Mouse (Mus musculus) E14TG2a.4 (cell line): ENCODE measurements around the gene Focad.

Experiments used
- H3K27me3 ChIP-seq: 2 replicates; pipeline ENCODE4 v1.6.1; 2014; ENCODE audit warnings: low read length, control low read depth; ENCODE audit not compliant: insufficient read depth
- H3K36me3 ChIP-seq: 2 replicates; pipeline ENCODE4 v1.6.1; 2014; ENCODE audit warnings: low read length, control low read depth; ENCODE audit not compliant: insufficient read depth
- H3K4me1 ChIP-seq: replicated peaks from 2 replicates; pipeline ENCODE4 v1.6.1; 2014; ENCODE audit warnings: low read depth, low read length, control low read depth
- H3K4me3 ChIP-seq: replicated peaks from 2 replicates; pipeline ENCODE4 v1.5.1; 2014; ENCODE audit warnings: mild to moderate bottlenecking, low read length
- H3K9me3 ChIP-seq: 2 replicates; pipeline ENCODE4 v1.6.1; 2014; ENCODE audit warnings: low read length, control low read depth
- CTCF ChIP-seq: conservative IDR thresholded peaks from 2 replicates; pipeline ENCODE4 v1.5.1; 2014; ENCODE audit warnings: low read length
- NANOG ChIP-seq: IDR thresholded peaks from 2 replicates; pipeline ENCODE4 v1.6.1; 2014; ENCODE audit warnings: borderline replicate concordance, low read length, mixed read lengths
- POU5F1 ChIP-seq: IDR thresholded peaks from 2 replicates; pipeline ENCODE4 v1.6.1; 2014; ENCODE audit warnings: low read length, borderline replicate concordance

Gene Focad

DNA sequence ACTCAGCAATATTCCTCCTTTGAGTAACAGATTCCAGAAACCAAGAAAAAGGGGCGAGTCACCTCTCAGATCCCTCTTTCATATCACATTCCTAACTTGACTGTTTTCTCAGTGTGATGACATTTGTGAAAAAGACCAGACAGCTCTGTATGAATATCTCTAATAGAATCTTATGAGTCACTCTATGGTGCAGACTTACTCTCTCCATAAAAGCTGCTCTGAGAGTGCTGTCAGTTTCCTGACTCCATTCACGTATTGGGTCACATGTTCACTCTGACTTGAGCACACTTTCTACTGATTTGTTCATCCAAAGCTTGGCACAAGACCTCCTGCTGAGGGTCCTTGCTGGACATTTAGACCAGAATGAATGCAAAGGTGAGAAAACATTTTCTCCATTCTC lies 354.5 kb downstream of the Focad start:
- Histone ChIP-seq H3K9me3 (peaks cover 9% of the 10 kb centered on the region), H3K4me1 (peaks cover 3% of the 10 kb centered on the region; the same call in 1 of the 2 replicates), H3K27me3 (no peaks in the 10 kb centered on the region), H3K36me3 (no peaks in the 10 kb centered on the region), H3K4me3 (no peak overlapping the region)
- TF ChIP-seq CTCF (no peak), NANOG (no peak), POU5F1 (no peak)

DNA sequence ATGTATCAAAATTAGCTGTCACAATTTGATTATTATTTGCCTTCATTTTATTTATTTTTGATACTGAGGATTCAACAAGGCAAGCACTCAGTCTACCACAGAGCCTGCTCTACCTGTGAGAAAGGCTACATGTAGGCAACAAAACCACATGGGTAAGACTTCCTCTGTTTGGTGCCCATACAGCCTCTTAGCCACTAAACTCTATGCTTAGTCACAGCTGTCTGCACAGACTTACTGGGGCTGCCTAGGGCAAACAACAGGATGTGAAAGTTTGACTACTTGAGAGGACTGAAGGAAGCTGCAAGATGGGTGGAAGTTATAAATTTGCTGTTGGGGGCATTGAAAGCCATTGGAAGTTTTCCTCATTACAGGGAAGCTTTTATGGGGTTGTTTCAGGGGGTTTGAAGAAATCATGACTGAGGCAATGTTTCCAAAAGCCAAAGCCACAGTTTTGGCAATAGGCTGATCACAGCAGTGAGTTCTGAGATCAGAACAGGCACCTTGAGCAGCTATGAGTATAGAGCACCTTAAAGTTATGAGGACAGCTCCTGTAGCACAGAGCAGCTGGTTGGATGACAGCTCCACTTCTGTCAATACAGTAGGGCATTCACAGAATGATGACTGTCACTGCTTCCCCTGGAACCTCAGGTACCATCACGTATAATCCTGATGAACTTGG lies 355.8 kb downstream of the Focad start:
- Histone ChIP-seq H3K4me1 (peaks cover 3% of the 10 kb centered on the region; the same call in 1 of the 2 replicates), H3K9me3 (peaks cover 9% of the 10 kb centered on the region), H3K4me3 (no peak overlapping the region), H3K27me3 (no peaks in the 10 kb centered on the region), H3K36me3 (no peaks in the 10 kb centered on the region)
- no peak for TF ChIP-seq POU5F1
- TF ChIP-seq NANOG = no peak
- TF ChIP-seq CTCF = no peak

GRCm38 (mm10) chr4:88458093-88458492 lies 363.7 kb downstream of the Focad start:
- Histone ChIP-seq H3K27me3 (no peaks in the 10 kb centered on the region), H3K4me1 (no peaks in the 10 kb centered on the region), H3K9me3 (no peaks in the 10 kb centered on the region), H3K4me3 (no peak overlapping the region), H3K36me3 (no peaks in the 10 kb centered on the region)
- TF ChIP-seq CTCF = no peak
- TF ChIP-seq NANOG = no peak
- TF ChIP-seq POU5F1 = no peak

- Histone ChIP-seq H3K36me3 (no peaks in the 10 kb centered on the region), H3K4me1 (no peaks in the 10 kb centered on the region), H3K27me3 (no peaks in the 10 kb centered on the region), H3K4me3 (no peak overlapping the region), H3K9me3 (no peaks in the 10 kb centered on the region)
- no peak for TF ChIP-seq POU5F1
- no peak for TF ChIP-seq CTCF
- TF ChIP-seq NANOG = no peak
These were observed 364.2 kb downstream of the Focad start for GRCm38 (mm10) chr4:88458673-88459072.
